Mouse (Mus musculus): ENCODE results near the gene Pdzd11.

GRCm38 (mm10) chrX:100664825-100665224 lies 38.5 kb upstream of the Pdzd11 start:
- no peak for TF ChIP-seq CTCF (IDR thresholded peaks at IDR 0.05; ENCODE audit: low read depth)
- no peak for TF ChIP-seq EP300 (IDR thresholded peaks at IDR 0.05; ENCODE audit: low read depth)
